Mouse (Mus musculus) ES-Bruce4 (cell line): ENCODE data around the gene Pacs2. TPM values are rescaled to one million over a fixed set of nuclear protein-coding genes. Genes with fewer than 3 reads are reported as not detected.

Source experiments
- H3K27ac ChIP-seq: 2 replicates; pipeline ENCODE4 v1.5.1; 2012; ENCODE audit warnings: low read length, inconsistent platforms; ENCODE audit not compliant: insufficient read depth
- H3K27me3 ChIP-seq: 2 replicates; pipeline ENCODE4 v1.6.1; 2012; ENCODE audit warnings: mild to moderate bottlenecking, low read length, inconsistent platforms; ENCODE audit not compliant: control insufficient read depth, poor library complexity, insufficient read depth, severe bottlenecking
- H3K36me3 ChIP-seq: 2 replicates; pipeline ENCODE4 v1.6.1; 2012; ENCODE audit warnings: inconsistent platforms, mild to moderate bottlenecking, low read length, moderate library complexity; ENCODE audit not compliant: control insufficient read depth, poor library complexity, insufficient read depth, severe bottlenecking
- H3K4me1 ChIP-seq: one replicate; pipeline ENCODE4 v1.8.1; 2011; ENCODE audit warnings: low read length; ENCODE audit not compliant: control insufficient read depth, insufficient read depth
- H3K4me3 ChIP-seq: 2 replicates; pipeline ENCODE4 v1.5.1; 2011; ENCODE audit warnings: low read depth, mild to moderate bottlenecking, low read length
- H3K9ac ChIP-seq: 2 replicates; pipeline ENCODE4 v1.6.1; 2012; ENCODE audit warnings: low read depth, mild to moderate bottlenecking, inconsistent platforms; ENCODE audit not compliant: poor library complexity, severe bottlenecking
- H3K9me3 ChIP-seq: replicated peaks from 2 replicates; pipeline ENCODE4 v1.6.1; 2012; ENCODE audit warnings: mild to moderate bottlenecking, low read length, inconsistent platforms; ENCODE audit not compliant: control insufficient read depth, poor library complexity, insufficient read depth, severe bottlenecking
- CTCF ChIP-seq: IDR thresholded peaks from one replicate; pipeline ENCODE4 v1.8.1; 2011; ENCODE audit warnings: low read depth, low read length
- EP300 ChIP-seq: IDR thresholded peaks from 2 replicates; pipeline ENCODE4 v1.6.1; 2011; ENCODE audit warnings: low read depth, low read length; ENCODE audit not compliant: insufficient read depth
- POLR2A ChIP-seq: IDR thresholded peaks from one replicate; pipeline ENCODE4 v1.8.1; 2011; ENCODE audit warnings: low read length; ENCODE audit not compliant: insufficient read depth
- polyA plus RNA-seq: library from polyadenylated mRNA; stranded (reverse); fragments of >200 nt; gene quantifications from 2 replicates; pipeline ENCODE4 v1.2.4, GENCODE M21; 2011; ENCODE audit warnings: low read depth; ENCODE audit not compliant: missing spikeins, insufficient read depth, insufficient read length

Pacs2 gene
- polyA plus RNA-seq, 1 experiment = 23.8 TPM

DNA sequence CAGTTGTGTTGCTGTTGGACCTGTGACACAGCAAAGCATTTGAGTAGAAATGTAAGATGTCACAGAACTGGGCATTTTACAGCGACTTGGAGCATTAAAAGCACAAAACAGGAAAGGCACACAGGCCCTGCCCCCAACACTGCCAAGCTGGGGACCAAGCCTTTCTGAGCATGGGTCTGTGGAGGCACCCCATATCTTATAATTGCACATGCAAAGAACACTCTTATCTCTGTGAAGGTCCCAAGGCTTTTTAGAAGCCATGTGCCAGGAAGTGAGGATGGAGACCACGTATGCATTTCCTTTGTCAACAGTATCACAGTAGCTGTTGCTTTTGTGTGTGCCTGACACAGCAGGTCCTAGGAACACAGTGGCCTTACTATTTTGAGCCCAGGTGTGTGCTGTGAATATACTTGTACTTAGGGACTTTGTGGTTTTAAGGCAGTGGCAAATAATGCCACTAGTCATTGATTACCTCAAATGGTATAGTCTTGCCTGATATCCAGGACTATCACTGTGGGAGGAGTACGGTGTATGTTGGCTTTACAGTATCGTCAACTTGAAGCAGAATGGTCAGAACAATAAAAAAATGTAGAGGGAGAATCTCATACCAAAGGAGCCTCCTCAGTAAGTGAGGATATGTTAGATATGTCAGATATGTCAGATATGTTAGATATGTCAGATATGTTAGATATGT, 93.3 kb downstream of the Pacs2 start:
- H3K4me1 ChIP-seq = peaks cover 4% of the 10 kb centered on the region
- TF ChIP-seq CTCF (no peak), POLR2A (no peak), EP300 (no peak)
- H3K9ac ChIP-seq = no peak overlapping the region
- H3K36me3 ChIP-seq = no peaks in the 10 kb centered on the region
- H3K4me3 ChIP-seq = no peak overlapping the region
- H3K27ac ChIP-seq = no peak overlapping the region
- H3K27me3 ChIP-seq = no peaks in the 10 kb centered on the region
- no peaks in the 10 kb centered on the region for H3K9me3 ChIP-seq

- H3K9ac ChIP-seq = no peak overlapping the region
- no peak overlapping the region for H3K27ac ChIP-seq
- no peaks in the 10 kb centered on the region for H3K9me3 ChIP-seq
- no peaks in the 10 kb centered on the region for H3K36me3 ChIP-seq
- H3K4me1 ChIP-seq = peaks cover 7% of the 10 kb centered on the region
- TF ChIP-seq POLR2A (no peak), EP300 (no peak), CTCF (no peak)
- no peaks in the 10 kb centered on the region for H3K27me3 ChIP-seq
- H3K4me3 ChIP-seq = no peak overlapping the region
Measured at GRCm38 (mm10) chr12:113108528-113109283, 94.4 kb downstream of the Pacs2 start.

DNA sequence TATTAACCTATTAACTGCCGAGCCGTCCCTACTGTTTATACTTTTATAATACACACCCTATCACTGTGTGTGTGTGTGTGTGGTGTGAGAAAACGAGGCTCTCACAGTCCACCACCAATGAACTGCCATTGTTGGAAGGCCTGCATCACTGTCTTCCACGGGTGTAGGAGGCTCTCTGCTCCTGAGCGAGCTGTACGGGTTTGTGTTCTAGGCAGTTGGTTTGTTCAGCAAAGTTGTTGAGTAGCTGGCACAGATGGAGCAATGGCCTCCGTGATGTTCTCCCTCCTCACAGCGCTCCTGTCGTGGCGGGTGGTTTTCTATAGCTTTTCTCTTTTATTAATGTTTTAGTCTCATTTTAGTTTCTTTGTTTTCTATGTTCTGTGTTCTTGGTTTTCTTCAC, 95.5 kb downstream of the Pacs2 start:
- no peaks in the 10 kb centered on the region for H3K27me3 ChIP-seq
- no peak overlapping the region for H3K27ac ChIP-seq
- H3K9me3 ChIP-seq = no peaks in the 10 kb centered on the region
- no peaks in the 10 kb centered on the region for H3K36me3 ChIP-seq
- H3K4me1 ChIP-seq = peaks cover 11% of the 10 kb centered on the region
- H3K4me3 ChIP-seq = no peak overlapping the region
- H3K9ac ChIP-seq = no peak overlapping the region
- TF ChIP-seq CTCF (no peak), POLR2A (no peak), EP300 (no peak)

DNA sequence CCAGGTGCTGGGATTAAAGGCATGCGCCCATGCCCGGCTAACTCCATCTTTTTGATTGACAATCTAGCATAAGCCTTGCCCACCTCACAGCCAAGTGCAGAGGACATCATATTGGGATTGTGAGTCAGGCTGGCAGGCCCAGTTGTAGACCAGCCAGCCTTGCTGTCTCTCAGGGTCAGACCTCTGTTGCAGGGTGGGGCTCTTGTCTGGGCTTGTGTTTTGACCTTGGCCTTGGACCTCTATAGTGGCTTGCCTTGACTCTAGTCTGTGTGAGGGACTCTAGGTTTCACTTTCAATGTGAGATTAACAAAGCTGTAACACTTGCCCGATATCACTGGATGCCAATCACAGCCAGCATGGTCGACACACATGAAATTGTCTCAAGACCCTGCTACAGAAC, 99.8 kb downstream of the Pacs2 start:
- H3K27ac ChIP-seq = peak overlapping the region; percentile 83
- peaks cover 3% of the 10 kb centered on the region; the same call in 1 of the 2 replicates for H3K36me3 ChIP-seq
- no peak overlapping the region for H3K4me3 ChIP-seq

DNA sequence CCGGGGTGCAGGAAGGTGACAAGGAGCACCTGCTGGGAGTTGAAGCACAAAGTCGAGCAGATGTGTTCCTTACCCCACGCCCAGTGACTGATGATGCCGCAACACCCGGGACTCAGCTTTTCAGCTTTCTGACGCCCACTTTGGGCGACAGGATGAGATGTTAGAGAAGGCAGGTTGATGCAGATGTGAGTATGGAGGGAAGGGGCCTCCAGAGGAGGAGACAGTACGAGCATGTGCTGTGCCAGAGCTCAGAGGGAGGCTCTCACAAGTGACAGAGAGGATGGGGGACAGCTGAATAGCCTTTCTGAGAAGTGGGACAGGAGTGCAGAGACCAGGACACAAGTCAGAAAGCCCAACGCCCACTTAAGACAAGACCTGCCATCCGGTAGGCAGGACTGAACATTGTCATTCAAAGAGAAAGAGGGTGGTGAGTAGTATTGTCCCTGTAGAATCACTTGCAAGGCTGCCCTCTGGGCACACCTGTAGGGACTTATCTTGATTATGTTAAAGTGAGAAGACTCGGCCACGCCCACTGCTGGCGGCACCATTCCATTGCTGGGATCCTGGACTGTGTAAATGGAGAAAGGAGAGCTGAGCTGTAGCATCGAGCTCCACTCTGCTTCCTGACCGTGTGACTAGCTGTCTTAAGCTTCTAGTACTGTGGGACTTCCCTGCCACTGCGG, 100.7 kb downstream of the Pacs2 start:
- TF ChIP-seq EP300 (peak; percentile 88), POLR2A (no peak)
- Histone ChIP-seq H3K27ac (peak overlapping the region; percentile 83), H3K9ac (no peak overlapping the region), H3K9me3 (no peaks in the 10 kb centered on the region), H3K36me3 (peaks cover 3% of the 10 kb centered on the region; the same call in 1 of the 2 replicates), H3K4me1 (peaks cover 11% of the 10 kb centered on the region), H3K4me3 (no peak overlapping the region), H3K27me3 (no peaks in the 10 kb centered on the region)

More for the DNA sequence above, 99.8 kb downstream of the Pacs2 start:
- TF ChIP-seq EP300 (peak; percentile 39; the same call in 1 of the 2 replicates), POLR2A (no peak)
- H3K9me3 ChIP-seq = no peaks in the 10 kb centered on the region
- H3K4me1 ChIP-seq = peaks cover 11% of the 10 kb centered on the region
- no peaks in the 10 kb centered on the region for H3K27me3 ChIP-seq
- no peak overlapping the region for H3K9ac ChIP-seq
